Mouse (Mus musculus) limb, embryonic 13.5 days (tissue): ENCODE data around the gene Mrpl17. TPM values are rescaled to one million over a fixed set of nuclear protein-coding genes. Genes with fewer than 3 reads are reported as not detected.
"Not testable (repeated sequence)": the region's sequence is repeated elsewhere in the genome, so short reads cannot be mapped to it uniquely, and the experiment has no call there.

Source experiments
- ATAC-seq: fragments of 200-750 bp; cut with Nextera tagmentation; 2 replicates; pipeline ENCODE4 v1.8.0; 2017; ENCODE audit warnings: low read depth, moderate number of reproducible peaks, moderate TSS enrichment; ENCODE audit not compliant: low FRiP score
- H3K27ac ChIP-seq: fragments of 300-500 bp; sonication (generic); 2 replicates; pipeline ENCODE4 v1.5.1; 2015; ENCODE audit warnings: inconsistent platforms, mild to moderate bottlenecking, moderate library complexity
- H3K27me3 ChIP-seq: fragments of 300-500 bp; sonication (generic); 2 replicates; pipeline ENCODE4 v1.6.1; 2015; ENCODE audit warnings: mild to moderate bottlenecking, inconsistent platforms
- H3K36me3 ChIP-seq: fragments of 300-500 bp; sonication (generic); 2 replicates; pipeline ENCODE4 v1.6.1; 2015; ENCODE audit warnings: inconsistent platforms, mild to moderate bottlenecking, moderate library complexity
- H3K4me1 ChIP-seq: fragments of 300-500 bp; sonication (generic); 2 replicates; pipeline ENCODE4 v1.6.1; 2015; ENCODE audit warnings: inconsistent platforms
- H3K4me2 ChIP-seq: fragments of 300-500 bp; sonication (generic); replicated peaks from 2 replicates; pipeline ENCODE4 v1.6.1; 2015; ENCODE audit warnings: inconsistent platforms, mild to moderate bottlenecking, moderate library complexity
- H3K4me3 ChIP-seq: fragments of 300-500 bp; sonication (generic); 2 replicates; pipeline ENCODE4 v1.5.1; 2015; ENCODE audit warnings: moderate library complexity, mild to moderate bottlenecking, inconsistent platforms
- H3K9ac ChIP-seq: fragments of 300-500 bp; sonication (generic); 2 replicates; pipeline ENCODE4 v1.6.1; 2015; ENCODE audit warnings: mild to moderate bottlenecking, inconsistent platforms
- H3K9me3 ChIP-seq: fragments of 300-500 bp; sonication (generic); 2 replicates; pipeline ENCODE4 v1.6.1; 2016; ENCODE audit warnings: inconsistent platforms
- WGBS: fragments of 180-500 bp; shearing (Covaris S2); methylation state at CpG from one replicate; pipeline ENCODE4 v1.1.7; 2015; 5-methylcytosine and 5-hydroxymethylcytosine counted together
- polyA plus RNA-seq: library from polyadenylated mRNA; unstranded; fragments of >200 nt; fragmentation: Nextera tagmentation; extraction: Ambion mirVana; gene quantifications from 2 replicates; pipeline ENCODE4 v1.2.1, GENCODE M21; 2015

The Mrpl17 gene
- polyA plus RNA-seq = 341 and 356 TPM in 2 replicates

DNA sequence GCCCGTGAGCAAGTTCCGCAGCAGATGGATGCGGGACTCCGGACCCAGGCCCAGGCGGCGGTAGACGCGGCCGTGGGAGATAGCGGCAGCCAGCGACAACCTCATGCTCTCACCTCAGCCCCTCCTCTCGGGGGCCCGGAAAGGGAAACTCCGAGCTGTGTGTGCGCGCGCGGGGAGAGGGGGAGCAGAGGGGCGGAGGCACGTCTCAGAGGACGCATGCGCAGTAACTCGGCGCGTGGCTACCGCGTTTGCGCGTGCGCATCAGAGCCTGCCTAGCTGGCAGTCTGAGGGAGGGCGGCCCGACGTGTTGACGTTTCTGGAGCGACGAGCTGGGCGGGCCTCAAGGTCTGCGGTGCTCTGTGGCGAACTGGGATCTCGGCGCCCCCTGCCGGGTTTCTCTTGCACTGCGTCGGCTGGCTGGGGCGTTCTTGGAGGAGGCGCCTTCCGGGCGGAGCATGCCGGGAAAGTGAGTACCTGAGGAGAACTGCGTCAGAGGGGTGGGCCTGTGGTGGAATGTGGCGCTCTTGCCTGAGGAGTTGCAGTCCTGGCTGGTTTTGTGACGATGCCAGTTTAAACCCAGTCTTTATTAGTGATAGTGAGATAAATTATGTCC, at the start of gene Mrpl17:
Gene Mrpl17 (minus strand): TSS at position 223 of the 613 bp plus-strand sequence.
- Histone ChIP-seq H3K4me2 (peak within 1 kb of the TSS; percentile 73), H3K9me3 (peaks cover 4% of the 10 kb centered on the region; the same call in 1 of the 2 replicates), H3K4me3 (peak within 1 kb of the TSS; percentile 83), H3K36me3 (peaks cover 29% of the 10 kb centered on the region), H3K4me1 (peaks cover 11% of the 10 kb centered on the region), H3K27me3 (no peaks in the 10 kb centered on the region), H3K27ac (peak within 1 kb of the TSS; percentile 95), H3K9ac (peak within 1 kb of the TSS; percentile 94)
- ATAC-seq = peak; percentile 98
- under 1% methylated on average over 52 of the region's 52 CpGs for WGBS

DNA sequence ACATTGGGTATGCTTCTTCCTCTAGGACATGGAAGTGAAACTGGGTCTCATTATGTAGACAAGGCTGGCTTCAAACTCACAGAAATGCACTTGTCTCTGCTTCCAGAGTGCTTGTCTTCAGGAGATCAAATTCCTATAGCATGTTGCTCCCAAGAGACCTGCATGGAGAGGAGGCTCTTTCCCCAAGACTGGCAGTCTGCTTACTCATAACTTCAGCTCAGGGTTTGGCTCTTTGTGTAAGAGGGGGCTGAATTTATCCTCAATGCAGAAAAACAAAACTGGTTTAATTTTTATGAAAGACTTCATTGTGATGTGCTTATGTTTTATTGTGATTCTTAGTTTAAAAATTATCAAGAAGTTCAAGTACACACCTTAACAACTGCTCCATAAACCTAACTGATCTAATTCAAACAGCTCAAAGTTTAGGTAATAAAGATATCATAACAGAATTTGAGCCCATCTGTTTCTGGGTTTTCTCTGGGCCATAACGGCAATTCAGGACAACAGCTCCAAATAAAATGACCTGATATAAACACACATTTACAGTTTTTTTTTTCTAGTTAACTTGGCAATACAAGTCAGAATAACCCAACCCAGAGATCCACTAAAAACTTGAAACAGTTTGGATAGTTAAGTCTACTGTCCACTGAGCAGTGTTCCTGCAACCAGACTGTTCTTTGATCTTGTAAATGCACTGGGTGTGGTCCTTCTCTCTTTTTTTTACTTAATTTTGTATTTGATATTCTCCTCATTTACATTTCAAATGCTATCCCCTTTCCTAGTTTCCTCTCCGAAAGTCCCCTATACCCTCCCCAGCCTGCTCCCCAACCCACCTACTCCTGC, 45.0 kb upstream of the Mrpl17 start:
- no CpG with 5 or more reads among the region's 2 CpGs for WGBS
- H3K4me2 ChIP-seq, H3K4me3 ChIP-seq, H3K36me3 ChIP-seq, ATAC-seq, H3K4me1 ChIP-seq, H3K27ac ChIP-seq, H3K9me3 ChIP-seq, H3K27me3 ChIP-seq, H3K9ac ChIP-seq: not testable (repeated sequence)

DNA sequence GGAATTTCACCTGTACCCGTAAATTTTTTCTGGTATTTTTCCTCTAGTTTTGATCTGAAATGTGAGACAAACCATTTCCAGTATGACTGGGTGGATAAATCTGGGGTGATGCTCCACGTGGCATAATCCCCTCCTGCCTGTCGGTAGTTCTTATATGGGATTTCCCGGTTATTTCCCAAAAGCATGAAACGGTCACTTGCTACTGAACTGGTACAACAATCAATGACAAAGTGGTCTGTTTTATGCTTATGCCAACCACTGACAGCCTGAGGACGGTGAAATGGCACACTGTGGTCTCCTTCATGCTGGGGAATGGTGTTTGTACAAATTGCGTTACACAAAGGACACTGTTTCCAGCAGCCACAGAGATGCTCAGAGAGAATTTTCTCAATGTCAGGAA, 13.4 kb upstream of the Mrpl17 start:
- 72% methylated on average over 7 of the region's 7 CpGs for WGBS

DNA sequence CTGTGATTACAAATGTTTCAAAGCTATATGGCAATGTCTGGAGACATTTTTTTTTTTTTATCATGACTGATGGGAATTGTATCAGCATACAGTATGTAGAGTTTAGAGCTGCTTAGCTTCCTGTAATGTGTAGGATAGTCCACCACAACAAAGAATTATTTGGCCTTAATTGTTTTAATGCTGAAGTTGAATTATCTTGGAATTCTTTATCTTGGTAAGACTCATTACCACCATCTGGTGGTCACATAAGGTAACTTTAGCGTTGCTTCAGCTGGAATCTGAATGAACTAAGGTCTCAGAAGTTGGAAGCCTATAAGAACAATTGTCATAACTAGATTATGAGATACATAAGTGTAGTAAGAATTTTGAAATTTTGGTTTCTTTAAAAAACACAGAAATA, 7.6 kb upstream of the Mrpl17 start:
- Histone ChIP-seq H3K4me3 (no peak overlapping the region), H3K27ac (no peak overlapping the region), H3K9ac (no peak overlapping the region), H3K4me2 (no peak overlapping the region), H3K4me1 (no peaks in the 10 kb centered on the region), H3K27me3 (no peaks in the 10 kb centered on the region), H3K9me3 (peaks cover 4% of the 10 kb centered on the region; the same call in 1 of the 2 replicates), H3K36me3 (no peaks in the 10 kb centered on the region)
- ATAC-seq = no peak
- 2% methylated on average over 1 of the region's 1 CpGs for WGBS

More for the DNA sequence above, 13.4 kb upstream of the Mrpl17 start:
- ATAC-seq = no peak
- no peaks in the 10 kb centered on the region for H3K27me3 ChIP-seq
- H3K4me2 ChIP-seq = no peak overlapping the region
- no peaks in the 10 kb centered on the region for H3K4me1 ChIP-seq
- H3K27ac ChIP-seq = no peak overlapping the region
- H3K9me3 ChIP-seq = no peaks in the 10 kb centered on the region
- H3K9ac ChIP-seq = no peak overlapping the region
- H3K4me3 ChIP-seq = no peak overlapping the region
- H3K36me3 ChIP-seq = no peaks in the 10 kb centered on the region

DNA sequence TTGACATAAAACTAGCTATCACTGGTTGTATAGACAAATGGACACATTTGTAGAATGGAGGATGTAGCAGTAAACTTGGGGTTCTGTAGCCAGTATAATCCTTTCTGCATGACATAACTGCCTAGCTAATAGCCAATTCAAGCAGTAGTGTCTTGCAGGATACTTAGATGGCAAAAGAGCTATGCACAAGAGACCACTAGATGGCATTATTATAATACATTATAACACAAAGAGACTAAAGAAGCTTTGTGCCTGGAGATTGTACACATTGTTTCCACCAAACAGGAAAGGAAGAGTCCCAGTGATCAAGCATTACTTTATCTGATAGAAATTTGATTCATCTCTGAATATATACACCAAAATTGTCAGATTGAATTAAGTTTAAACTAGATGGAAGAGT, 5.8 kb upstream of the Mrpl17 start:
- Histone ChIP-seq H3K4me3 (no peak overlapping the region), H3K27me3 (no peaks in the 10 kb centered on the region), H3K4me1 (no peaks in the 10 kb centered on the region), H3K27ac (no peak overlapping the region), H3K4me2 (no peak overlapping the region), H3K36me3 (no peaks in the 10 kb centered on the region), H3K9me3 (peaks cover 4% of the 10 kb centered on the region; the same call in 1 of the 2 replicates), H3K9ac (no peak overlapping the region)
- no peak for ATAC-seq

DNA sequence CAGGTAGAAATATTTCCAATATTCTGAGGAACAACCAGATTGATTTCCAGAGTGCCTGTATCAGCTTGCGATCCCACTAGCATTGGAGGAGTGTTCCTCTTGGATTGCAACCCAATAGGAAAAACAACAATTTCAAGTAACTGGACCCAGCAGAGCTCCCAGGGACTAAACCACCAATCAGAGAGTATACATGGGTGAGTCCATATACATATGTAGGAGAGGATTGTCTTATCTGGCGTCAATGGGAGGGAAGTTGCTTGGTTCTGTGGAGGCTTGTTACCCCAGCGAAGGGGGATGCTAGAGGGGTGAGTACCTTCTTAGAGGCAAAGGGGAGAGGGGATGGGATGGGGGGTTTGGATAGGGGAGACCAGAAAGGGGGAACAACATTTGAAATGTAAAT, 2.4 kb upstream of the Mrpl17 start:
- peaks cover 11% of the 10 kb centered on the region for H3K4me1 ChIP-seq
- H3K9ac ChIP-seq = no peak overlapping the region
- H3K27ac ChIP-seq = no peak overlapping the region
- ATAC-seq = no peak
- H3K4me2 ChIP-seq = no peak overlapping the region
- H3K27me3 ChIP-seq = no peaks in the 10 kb centered on the region
- peaks cover 4% of the 10 kb centered on the region; the same call in 1 of the 2 replicates for H3K9me3 ChIP-seq
- 87% methylated on average over 3 of the region's 3 CpGs for WGBS
- peaks cover 15% of the 10 kb centered on the region for H3K36me3 ChIP-seq
- no peak overlapping the region for H3K4me3 ChIP-seq

DNA sequence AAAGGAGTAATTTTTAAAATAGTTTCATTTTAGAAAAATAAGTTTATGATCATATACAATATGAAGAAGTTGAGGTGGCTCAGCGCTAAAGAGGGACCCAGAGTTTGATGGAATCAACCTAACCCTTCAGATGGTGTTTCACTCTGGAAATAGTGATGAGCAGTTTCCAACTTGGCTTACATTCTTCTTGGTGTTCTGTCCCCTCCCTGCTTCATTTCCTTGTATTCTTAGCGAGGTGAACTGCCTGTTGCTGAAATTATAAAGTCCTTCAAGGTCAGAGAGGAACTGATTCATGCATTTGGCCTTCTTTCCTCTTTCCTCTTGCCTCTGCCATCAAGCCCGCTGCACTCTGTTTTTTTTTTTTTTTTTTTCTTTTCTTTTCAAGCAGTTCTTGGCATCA, 1.7 kb upstream of the Mrpl17 start:
- H3K27me3 ChIP-seq = no peaks in the 10 kb centered on the region
- H3K9ac ChIP-seq = no peak overlapping the region
- H3K4me1 ChIP-seq = peaks cover 11% of the 10 kb centered on the region
- H3K36me3 ChIP-seq = peaks cover 23% of the 10 kb centered on the region
- H3K27ac ChIP-seq = no peak overlapping the region
- no peak for ATAC-seq
- H3K9me3 ChIP-seq = peaks cover 4% of the 10 kb centered on the region; the same call in 1 of the 2 replicates
- 91% methylated on average over 3 of the region's 3 CpGs for WGBS
- no peak overlapping the region for H3K4me3 ChIP-seq
- no peak overlapping the region for H3K4me2 ChIP-seq

DNA sequence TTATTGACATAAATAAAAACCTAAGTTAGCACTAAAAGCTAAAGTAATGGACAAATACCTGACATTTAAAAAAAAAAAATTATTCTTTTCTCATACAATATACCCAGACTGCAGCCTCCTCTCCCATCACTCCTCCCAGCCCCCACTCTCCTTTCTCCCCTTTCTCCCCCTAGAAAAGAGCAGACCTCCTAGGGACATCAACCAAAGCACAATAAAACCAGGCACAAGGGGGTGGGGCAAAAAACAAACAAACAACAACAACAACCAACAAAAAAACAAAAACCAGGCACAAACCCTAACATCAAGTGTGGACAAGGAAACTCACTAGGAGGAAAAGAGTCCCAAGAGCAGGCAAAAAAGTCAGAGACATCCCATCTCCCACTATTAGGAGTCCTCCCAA, 617 bp upstream of the Mrpl17 start:
- no peak overlapping the region for H3K9ac ChIP-seq
- H3K4me1 ChIP-seq = peaks cover 11% of the 10 kb centered on the region
- no peaks in the 10 kb centered on the region for H3K27me3 ChIP-seq
- no peak overlapping the region for H3K27ac ChIP-seq
- no peak for ATAC-seq
- peak overlapping the region; percentile 27; the same call in 1 of the 2 replicates for H3K4me2 ChIP-seq
- peaks cover 29% of the 10 kb centered on the region for H3K36me3 ChIP-seq
- peaks cover 4% of the 10 kb centered on the region; the same call in 1 of the 2 replicates for H3K9me3 ChIP-seq
- H3K4me3 ChIP-seq = peak overlapping the region; percentile 83; the same call in 1 of the 2 replicates

DNA sequence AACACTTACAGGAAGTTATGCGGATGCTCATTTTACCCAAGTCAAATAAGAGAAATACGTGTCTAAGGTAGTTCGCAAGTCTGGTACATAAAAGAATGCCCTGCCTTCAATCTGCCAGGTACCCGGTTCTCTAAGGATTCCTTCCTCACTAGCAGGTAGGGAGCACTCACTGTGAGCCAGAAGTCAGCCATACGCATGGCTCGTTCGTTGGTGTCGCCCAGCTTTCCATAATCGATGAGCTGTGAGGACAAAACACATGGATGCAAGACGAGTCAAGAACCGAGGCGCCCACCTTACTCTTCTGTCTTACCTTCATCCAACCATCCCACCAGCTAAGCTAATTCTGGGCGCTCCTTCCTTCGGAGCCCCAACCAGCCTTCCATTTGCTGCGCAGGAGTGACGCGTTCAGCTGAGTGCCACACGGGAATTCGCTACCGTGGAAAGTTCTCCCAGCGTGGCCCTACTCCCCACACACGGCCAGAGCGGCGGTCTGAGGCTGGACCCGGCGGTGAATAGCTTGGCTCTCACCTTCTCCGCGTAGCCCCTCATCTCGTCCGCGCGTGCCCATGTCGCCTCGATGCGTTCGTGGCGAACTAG, 521 bp downstream of the Mrpl17 start:
- peak overlapping the region; percentile 83 for H3K4me3 ChIP-seq
- peak overlapping the region; percentile 94 for H3K9ac ChIP-seq
- peaks cover 4% of the 10 kb centered on the region; the same call in 1 of the 2 replicates for H3K9me3 ChIP-seq
- H3K4me2 ChIP-seq = peak overlapping the region; percentile 73
- H3K27ac ChIP-seq = peak overlapping the region; percentile 95
- peaks cover 11% of the 10 kb centered on the region for H3K4me1 ChIP-seq
- H3K27me3 ChIP-seq = no peaks in the 10 kb centered on the region
- no peak; the same call in 1 of the 2 replicates for ATAC-seq
- peaks cover 29% of the 10 kb centered on the region for H3K36me3 ChIP-seq
- WGBS = 4% methylated on average over 37 of the region's 37 CpGs

DNA sequence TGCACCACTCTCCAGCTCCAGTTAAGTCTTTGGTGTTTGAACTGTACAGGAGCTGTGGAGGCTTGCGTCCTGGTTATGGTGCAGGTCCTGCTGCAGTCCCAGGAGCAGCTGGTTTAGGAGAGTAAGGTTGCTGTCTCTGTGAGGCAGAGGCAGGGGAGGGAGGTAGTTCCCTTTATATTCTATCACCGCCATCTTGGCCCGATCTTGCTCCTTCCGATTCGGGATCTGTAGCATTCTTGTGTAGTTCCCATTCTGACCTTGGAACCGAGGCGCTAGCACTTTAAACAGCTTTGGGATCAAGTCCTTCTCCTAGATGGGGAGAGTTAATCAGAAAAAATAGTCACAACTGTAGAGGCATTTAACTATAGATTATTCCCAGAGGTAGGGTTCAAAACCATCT, 1.1 kb downstream of the Mrpl17 start:
- peaks cover 29% of the 10 kb centered on the region for H3K36me3 ChIP-seq
- H3K4me3 ChIP-seq = peak overlapping the region; percentile 83
- no peaks in the 10 kb centered on the region for H3K27me3 ChIP-seq
- WGBS = 88% methylated on average over 7 of the region's 7 CpGs
- H3K4me2 ChIP-seq = peak overlapping the region; percentile 73
- H3K9me3 ChIP-seq = peaks cover 4% of the 10 kb centered on the region; the same call in 1 of the 2 replicates
- peaks cover 11% of the 10 kb centered on the region for H3K4me1 ChIP-seq
- peak overlapping the region; percentile 95; the same call in 1 of the 2 replicates for H3K27ac ChIP-seq
- ATAC-seq = no peak
- peak overlapping the region; percentile 94 for H3K9ac ChIP-seq

DNA sequence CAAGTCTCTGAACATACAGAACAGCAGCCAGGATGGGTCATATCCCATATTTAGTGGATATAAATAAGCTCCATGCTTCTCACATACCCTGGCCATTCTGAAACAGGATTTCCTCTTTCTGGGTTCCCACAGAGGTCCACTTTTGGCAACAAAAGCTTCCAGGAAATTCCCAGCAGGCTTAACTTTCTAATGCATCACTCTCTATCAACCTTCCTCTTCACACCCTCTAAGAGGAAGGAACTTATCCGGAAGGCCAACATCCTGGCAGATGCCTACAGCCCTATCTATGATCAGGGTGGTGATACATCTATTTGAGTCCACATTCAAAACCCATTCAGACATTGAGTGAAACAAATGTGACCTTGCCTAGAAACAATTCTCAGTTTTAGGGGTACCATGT, 2.5 kb downstream of the Mrpl17 start:
- H3K27me3 ChIP-seq = no peaks in the 10 kb centered on the region
- H3K9me3 ChIP-seq = no peaks in the 10 kb centered on the region
- H3K4me1 ChIP-seq = peaks cover 11% of the 10 kb centered on the region
- H3K36me3 ChIP-seq = peaks cover 29% of the 10 kb centered on the region
- 91% methylated on average over 1 of the region's 1 CpGs for WGBS
- H3K4me2 ChIP-seq = no peak overlapping the region
- H3K27ac ChIP-seq = no peak overlapping the region
- no peak for ATAC-seq
- H3K9ac ChIP-seq = no peak overlapping the region
- H3K4me3 ChIP-seq = no peak overlapping the region

DNA sequence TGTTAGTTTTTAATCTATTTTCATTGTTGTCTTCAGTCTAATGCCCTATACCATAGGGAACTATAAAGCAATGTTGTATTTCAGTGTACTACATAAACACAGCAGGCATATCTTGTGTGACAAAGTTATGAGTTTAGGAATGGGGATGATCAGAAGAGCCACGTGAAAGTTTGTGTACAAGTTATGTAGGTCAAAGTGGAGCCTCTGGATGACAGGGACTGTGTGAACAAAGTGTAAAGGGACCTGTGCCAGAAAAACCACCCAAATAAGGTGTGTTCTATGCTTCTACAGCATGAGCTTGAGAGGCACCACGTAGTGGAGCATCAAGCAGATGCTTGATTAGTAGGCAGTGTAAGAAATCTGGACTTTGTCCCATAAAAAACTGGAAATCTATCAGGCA, 4.2 kb downstream of the Mrpl17 start:
- Histone ChIP-seq H3K4me2 (no peak overlapping the region), H3K27ac (no peak overlapping the region), H3K9ac (no peak overlapping the region), H3K4me1 (peaks cover 11% of the 10 kb centered on the region), H3K4me3 (no peak overlapping the region), H3K36me3 (peaks cover 29% of the 10 kb centered on the region), H3K9me3 (no peaks in the 10 kb centered on the region), H3K27me3 (no peaks in the 10 kb centered on the region)
- ATAC-seq = no peak
- WGBS = 67% methylated on average over 2 of the region's 2 CpGs
